Mouse (Mus musculus) liver, embryonic 14.5 days (tissue): ENCODE measurements at regions not wholly inside any gene's neighbourhood (a gene's known extent, or its start where the extent isn't known, plus 50 kb on each side); places are given as distances from the start of the nearest gene placed in this dataset.

Experiments used
- CTCF ChIP-seq: IDR thresholded peaks from 2 replicates; pipeline ENCODE4 v1.5.1; 2016; ENCODE audit warnings: antibody characterized with exemption, low read depth, control low read depth
- EP300 ChIP-seq: IDR thresholded peaks from 2 replicates; pipeline ENCODE4 v1.6.1; 2016; ENCODE audit warnings: antibody characterized with exemption, low read depth

- no peak for TF ChIP-seq CTCF
- TF ChIP-seq EP300 = no peak
Observed at GRCm38 (mm10) chr2:173350405-173350804, 74.1 kb upstream of the Pmepa1 start.
